Mouse (Mus musculus): ENCODE measurements at regions not wholly inside any gene's neighbourhood (a gene's known extent, or its start where the extent isn't known, plus 50 kb on each side); places are given as distances from the start of the nearest gene placed in this dataset.
A peak's percentile ranks its signal among the peaks of the same experiment; 100 is the strongest.
"Not testable (repeated sequence)": the region's sequence is repeated elsewhere in the genome, so short reads cannot be mapped to it uniquely, and the experiment has no call there.

DNA sequence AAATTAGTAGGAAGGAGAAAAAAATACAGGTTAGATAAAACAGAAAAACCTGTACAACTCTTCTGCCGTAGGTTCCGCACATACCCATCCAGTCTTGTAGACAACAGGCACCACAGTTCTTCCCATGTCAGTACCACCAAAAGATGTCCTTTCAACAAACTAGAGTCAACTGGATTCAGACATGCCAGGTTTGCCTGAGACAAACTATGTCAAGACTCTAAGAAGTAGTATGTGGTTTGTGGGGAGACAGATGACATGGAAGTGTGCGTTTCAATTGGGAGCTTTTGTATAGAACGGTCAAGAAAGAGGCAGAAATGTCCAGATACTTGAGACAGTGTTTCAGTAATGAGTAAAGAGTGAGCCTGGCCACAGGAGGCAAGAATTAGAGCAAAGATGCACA is 119.5 kb upstream of the Nebl start:
- DNase-seq (ENCODE audit: low spot score in 2 of 2): no peak

DNA sequence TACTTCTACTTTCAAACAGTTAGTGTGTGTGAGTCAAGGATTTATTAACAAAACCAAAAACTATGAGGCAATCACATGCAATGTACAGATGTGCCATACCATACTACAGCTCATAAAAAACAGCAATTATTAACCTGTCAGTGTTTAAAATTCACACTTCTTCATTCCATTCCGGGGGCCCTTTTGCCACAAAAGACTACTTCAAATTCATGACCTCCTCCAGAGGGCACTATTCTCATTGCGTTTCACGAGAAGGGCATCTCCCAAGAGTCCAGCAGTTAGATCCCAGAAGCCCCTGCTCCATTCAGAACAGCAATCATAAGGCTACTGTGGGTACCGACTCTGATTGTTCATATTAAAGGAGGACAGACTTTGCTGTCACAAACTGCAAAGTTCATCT is 118.0 kb upstream of the Nebl start:
- DNase-seq (ENCODE audit: low spot score in 2 of 2): no peak

DNA sequence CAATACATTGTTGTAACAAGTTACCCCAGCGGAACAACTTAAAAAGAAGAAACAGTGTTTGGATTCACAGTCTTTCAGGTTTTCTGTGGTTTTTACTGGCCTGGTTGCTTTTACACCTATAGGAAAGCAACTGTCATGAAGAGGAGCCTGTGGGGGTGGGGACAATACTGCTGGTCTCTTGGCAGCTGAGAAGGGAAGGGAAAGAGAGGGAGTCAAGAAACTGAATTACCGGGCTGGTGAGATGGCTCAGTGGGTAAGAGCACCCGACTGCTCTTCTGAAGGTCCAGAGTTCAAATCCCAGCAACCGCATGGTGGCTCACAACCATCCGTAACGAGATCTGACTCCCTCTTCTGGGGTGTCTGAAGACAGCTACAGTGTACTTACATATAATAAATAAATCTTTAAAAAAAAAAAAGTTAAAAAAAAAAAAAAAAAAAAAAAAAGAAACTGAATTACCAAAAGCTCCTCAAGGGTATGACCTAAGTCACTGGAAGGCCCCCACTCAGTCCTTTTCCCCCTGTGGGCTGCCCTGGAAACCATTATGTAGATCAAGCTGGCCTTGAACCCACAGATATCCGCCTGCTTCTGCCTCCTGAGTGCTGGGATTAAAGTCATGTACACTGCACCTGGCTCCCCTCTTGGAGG is 114.3 kb upstream of the Nebl start:
- not testable (repeated sequence) for DNase-seq (ENCODE audit: low spot score in 2 of 2)

DNA sequence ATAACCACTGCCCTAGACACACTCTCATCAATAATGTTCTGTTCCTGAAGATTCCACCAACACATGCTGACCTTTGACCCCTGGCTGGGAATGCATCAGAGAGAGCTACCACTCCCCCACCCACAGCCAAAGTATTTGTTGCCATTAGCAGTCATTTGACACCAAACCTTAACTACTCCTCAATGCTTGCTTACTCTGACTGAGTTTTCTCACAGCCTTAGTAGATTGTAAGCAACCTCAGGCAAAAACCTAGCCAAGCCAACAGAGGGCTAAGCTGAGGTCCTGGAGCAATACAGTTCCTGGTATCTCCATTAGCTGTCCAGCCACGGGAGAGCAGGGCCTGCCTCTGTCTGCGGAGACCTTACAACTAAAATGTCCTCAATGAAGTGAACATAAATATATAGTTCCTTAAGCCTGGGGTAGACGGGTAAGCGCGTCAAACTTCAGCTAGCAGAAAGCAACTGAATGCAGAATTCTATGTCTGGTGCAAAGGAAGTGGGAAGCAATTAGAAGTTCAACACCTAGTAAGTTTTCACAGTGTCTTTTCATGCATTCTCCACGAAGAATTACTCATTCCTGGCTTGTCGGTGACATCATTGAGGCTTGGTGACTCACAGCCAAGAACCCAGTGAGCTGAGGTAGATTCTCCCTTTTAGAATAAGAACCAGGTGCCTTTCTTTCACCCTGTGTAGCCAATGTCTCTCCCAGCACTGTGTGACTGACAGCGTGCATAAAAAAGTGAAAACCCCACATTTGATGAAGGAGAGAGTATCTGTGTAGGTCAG is 113.6 kb upstream of the Nebl start:
- DNase-seq (ENCODE audit: low spot score in 2 of 2): no peak

DNA sequence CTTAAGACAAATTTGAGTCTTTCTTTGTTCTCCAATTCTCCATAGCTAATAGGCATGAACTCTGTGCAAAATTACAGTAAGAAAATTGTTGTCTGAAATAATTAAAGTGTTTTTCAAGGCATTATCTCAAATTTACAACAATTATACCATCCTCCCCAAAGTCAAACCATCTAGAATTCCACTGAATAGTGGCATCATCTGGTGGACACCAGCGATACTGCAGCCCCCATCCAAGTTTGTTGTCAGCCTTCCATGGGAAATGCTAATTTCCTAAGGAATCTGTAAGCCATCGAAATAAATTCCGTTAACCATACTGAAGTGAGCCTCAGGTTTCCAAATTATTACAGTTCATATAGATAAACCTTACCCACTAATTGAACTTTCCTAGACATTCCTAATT is 110.7 kb upstream of the Nebl start:
- DNase-seq (ENCODE audit: low spot score in 2 of 2): peak; percentile 42 to 70

DNA sequence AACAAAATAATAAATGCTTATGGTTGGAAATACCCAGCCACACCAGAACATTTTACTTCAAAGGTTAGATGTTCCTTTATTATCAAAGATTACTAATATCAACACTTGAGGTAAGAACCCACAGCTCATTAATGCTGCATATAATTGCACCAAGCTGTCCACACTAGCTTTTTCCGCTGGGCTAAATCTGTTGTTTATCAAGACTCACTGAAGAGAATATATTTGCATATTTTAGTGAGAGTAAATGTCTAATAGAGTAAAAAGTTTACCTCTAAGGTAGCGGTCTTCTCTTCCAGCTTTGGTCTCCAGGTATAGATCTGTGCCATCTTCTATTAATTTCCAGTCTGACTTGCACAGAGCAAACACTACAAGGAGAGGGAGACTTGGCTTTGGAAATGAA is 110.3 kb upstream of the Nebl start:
- no peak for DNase-seq (ENCODE audit: low spot score in 2 of 2)

DNA sequence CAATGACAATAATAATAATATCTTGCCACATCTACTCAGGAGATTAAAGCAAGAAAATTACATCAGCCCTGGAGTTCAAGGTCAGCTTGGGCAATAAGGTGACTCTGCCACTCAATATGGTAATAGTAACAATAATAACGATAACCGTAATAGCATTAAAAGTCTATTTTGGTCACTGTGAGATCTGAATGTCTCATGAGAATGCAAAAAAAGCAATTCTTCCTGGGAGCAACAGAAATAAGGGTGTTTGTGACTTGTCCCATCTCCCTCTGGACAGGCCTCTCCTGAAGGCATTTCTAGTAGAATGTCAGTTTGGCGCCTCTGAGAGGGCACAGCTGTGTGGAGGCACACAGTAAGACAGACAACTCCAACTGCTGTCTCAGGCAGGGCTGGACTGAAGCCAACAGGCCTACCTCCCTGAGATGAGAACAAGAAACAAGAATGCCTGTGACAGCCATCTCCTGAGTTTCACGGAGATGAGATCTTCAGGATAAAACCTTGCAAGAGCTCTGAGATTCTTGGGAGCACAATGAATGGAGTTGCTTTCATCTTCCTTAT is 109.8 kb upstream of the Nebl start:
- no peak for DNase-seq (ENCODE audit: low spot score in 2 of 2)

DNA sequence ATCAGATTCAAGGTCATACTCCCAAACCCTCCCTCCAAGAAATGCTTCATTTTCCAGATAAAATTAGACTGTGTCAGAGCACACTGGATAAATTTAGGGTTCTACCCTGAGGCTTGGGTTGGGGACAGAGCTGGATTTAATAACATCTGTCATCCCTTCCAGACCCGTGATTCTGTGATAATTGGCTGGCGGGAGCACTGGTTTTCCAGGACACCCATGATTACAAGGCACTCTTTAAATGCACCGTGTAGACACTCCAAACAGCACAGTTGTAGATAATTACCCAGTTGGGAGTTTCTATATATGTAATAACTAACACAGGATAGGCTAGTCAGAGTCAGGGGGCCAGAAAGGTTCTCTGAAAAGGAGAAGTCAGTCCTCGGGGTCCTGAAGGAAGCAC is 108.4 kb upstream of the Nebl start:
- DNase-seq (ENCODE audit: low spot score in 2 of 2): no peak

DNA sequence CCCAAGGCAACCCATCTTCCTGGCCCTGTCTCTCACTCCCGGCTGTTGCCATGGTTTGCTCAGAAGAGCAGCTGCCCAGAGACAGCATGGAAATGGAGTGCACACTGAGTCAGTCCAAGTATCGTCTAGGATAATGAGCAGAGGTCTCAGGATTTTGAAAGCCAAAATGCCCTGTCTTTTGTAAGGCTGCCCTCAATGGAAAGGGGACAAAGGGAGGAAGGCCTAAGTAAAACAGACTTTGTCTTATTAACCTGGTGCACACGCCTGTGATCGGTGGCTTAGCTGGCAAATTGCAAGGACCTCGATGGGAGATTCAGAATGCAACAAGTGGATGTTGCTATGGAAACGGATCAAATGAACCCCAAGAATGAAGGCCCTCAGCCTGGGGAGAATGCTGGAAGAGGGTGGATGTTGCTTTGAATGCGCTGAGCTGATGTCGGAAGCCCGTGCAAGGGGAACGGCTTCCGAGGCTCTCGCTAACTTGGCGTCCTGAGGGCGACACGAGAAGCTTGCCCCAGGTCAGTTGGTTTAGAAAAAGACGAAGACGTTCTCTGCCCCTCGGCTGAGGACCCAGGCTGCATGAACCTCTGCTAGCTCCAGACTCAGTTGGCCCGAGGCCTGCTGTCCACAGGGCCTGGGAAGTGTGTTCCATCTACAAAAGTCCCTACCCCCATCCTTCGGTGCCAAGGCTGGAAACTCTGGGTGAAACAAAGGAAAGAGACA is 107.8 kb upstream of the Nebl start:
- peak in 1 of 2 experiments; percentile 41 for DNase-seq (ENCODE audit: low spot score in 2 of 2)

DNA sequence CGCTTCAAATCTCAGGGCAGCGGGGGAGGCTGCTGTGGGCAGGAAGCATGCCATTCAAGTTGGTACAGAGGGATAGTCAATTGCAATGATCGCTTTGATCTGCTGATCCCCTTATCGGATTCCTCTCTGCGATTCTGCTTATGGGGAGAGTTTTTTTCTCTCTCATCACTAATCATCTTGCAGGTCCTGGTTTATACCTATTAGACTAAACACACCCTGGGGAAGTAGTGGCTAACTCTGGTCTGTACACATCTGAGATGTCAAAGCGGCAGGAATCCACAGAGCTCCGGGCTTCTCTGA is 107.1 kb upstream of the Nebl start:
- no peak for DNase-seq (ENCODE audit: low spot score in 2 of 2)

DNA sequence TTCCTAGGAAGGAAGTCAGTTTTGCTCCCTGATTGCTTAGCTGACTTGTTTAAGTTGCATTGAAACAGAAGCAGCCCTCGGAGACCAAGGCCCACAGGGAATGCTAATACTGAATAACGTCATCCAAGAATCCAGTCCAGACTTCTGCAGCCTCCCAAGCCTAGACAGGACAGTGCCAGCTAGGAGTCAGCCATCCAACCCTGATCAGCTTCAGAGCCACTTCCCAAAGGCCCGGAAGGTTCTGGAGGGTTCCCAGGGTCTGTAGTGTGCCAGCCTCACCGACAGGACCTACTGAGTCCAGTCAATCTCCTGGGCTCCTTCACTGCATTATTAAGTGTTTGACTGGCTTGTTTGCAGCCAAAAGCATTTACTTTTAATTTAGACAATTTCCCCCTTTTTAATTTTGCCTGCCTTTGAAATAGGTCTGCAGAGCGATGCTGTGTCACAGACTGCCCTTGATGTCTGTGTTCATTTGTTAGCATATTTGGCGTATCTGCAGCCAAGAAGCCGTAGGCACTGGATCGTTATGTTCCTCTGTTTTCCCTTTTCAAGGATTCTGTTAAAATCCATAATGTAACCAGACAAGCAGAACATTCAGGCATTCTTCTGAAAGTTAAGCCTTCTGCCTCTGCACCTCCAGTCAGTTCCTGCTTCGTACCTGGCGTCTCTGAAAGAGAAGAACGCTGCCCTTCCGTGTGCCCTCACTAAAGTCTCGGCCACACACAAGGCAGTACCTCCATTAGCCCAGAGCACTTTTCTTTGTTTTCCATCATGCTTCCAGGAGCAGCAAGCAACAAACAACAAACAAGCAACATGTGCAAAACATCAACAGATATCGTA is 106.5 kb upstream of the Nebl start:
- no peak for DNase-seq (ENCODE audit: low spot score in 2 of 2)

DNA sequence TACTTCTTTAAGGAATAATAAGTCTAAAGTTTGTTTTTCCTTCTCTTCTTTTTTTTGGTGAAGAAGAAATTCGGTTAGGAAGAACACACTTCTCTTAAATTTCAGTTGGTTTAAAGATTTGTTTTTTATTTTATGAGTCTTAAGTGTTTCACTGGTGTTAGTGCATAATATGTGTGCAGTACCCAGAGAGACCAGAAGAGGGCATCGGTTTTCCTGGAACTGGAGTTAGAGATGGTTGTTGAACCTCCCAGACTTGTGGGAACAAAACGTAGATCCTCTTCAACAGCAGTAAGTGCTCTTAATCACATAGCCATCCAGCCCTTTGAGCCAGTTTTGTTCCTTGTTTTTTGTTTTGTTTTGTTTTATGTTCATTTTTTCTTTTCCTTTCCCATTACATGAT is 101.5 kb upstream of the Nebl start:
- DNase-seq (ENCODE audit: low spot score in 2 of 2): no peak

DNA sequence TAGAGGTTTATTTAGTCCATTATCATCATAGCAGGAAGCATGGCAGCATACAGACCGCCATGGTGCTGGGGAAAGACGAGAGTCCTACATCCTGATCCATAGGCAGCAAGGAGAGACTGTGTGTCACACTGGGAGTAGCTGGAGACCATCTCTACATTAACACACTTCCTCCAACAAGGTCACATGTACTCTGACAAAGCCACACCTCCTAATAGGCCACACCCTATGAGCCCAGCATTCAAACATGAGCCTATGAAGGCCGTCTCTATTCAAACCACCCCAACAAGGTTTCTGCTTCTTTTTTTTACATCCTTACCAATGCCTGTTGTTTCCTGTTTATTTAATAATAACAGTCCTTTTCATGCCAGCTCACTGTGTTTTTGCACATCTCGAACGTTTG is 99.0 kb upstream of the Nebl start:
- no peak for DNase-seq (ENCODE audit: low spot score in 2 of 2)

DNA sequence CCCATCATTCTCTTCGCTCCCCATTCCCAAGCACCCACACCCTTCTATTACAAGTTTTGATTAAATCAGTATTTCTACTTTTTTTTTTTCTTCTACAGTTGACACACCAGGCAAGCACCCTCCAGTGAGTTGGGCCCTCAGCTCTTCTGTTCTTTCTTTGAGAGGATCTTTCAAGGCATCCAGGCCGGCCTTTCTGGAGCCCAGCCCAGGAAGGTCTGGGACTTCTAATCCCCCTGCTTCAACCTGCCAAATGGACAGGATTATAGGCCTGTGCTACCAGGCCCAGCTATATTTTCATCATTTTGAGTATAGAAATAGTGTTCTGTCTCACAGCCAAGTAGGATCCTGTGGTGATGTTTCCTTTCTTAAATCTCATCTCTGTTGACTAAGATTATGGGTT is 94.0 kb upstream of the Nebl start:
- DNase-seq (ENCODE audit: low spot score in 2 of 2): no peak

DNA sequence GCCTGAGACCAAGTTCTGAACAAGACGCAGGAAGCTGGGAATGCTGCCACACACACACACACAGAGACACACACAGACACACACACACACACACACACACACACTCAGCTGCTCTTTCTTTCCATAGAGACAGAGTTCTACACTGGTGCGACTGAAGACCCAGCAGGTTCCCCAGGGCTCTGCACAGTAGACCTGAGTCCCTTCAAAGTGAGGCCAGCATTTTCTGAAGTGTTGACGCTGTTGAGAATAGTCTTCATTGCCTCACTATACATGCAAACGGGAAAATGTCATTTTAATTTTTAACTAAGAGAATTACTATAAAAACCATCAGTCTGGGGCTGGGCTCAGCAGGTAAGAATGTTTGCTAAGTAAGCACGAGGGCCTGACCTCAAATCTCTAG is 92.9 kb upstream of the Nebl start:
- no peak for DNase-seq (ENCODE audit: low spot score in 2 of 2)

DNA sequence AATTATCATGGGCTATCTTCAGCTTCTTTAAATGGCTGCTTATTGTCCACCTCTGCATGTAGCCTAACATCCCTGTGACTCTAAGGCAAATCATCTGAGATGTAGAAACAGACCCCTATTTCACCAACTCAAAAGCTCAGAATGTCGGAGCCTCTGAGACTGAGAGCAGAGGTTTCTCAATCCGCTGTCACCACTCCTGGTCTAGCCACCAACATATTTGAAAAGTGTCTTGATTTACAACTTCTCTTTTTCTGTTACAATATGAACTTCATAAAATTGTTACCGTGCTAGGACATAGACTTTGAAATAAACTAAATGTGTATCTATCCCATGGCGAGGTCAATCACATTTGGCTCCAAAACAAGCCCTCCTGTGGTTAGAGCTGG is 91.3 kb upstream of the Nebl start:
- no peak for DNase-seq (ENCODE audit: low spot score in 2 of 2)

DNA sequence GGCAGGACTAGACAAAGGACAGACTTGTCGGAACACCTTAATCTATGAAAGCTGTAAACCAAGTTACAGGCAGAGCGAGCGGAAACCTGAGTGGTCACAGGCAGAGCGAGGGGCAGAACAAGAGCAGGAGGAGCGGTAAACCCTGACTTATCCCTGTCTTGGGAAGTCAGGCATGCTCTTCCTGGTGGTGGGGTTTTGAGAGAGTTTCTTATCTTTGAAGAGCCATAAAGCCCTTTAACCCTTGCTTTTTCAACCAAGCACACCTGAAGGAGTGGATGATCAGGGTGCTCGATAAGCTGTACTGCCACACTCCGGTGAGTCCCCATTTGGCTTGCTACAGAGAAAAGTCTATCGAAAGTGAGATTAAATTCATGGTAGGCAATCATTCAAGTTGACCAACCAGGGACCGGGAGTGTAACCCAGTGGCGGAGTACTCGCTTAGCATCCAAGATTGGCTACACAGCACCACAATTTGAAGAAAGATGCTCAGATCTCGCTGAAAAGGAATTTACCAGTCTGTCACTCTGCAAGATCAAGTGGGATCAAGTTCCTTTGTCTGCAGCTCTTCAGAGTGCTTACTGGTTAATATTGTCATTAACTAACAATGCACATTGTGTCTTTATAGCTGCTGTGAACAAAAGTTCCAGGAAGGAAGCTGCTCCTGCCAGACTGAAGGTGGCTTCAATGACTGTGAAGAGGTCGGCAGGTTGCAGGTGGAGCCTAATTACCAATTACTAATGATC is 90.8 kb upstream of the Nebl start:
- DNase-seq (ENCODE audit: low spot score in 2 of 2): no peak

DNA sequence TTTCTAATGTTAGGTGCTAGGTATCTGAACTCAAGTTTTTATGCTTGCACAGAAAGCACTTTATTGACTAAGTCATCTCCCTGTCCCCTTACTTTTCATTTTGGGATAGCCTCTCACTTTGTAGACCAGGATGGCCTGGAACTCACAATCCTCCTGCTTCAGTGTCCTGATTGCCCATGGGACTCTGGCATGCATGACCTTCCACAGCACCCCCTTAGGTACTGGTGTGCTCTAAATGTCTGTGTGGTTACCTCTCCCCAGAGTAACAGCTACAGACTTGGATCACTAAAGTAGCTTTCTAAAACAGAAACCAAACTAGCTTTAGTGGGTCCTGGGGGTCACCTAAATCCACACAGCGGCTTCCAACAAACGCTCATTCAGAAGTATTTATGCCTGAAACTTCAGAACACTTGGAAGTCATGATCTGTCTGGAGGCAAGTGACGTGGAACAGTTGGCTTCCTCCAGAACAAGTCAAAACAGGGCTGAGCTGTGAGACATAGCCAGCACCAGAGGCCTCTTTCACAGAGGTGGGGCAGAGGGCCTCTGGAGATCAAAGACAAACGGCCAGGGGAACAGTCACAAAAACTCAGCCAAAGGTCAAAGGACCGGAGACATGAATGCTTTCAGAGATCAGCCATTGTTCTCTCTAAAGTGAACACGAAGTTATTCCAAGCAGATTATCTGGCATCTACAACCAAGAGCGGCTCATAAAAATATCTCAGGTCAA is 80.8 kb upstream of the Nebl start:
- no peak for DNase-seq (ENCODE audit: low spot score in 2 of 2)
